Mouse (Mus musculus) embryonic facial prominence, embryonic 13.5 days (tissue): ENCODE data around the gene Cd34. TPM values are rescaled to one million over a fixed set of nuclear protein-coding genes. Genes with fewer than 3 reads are reported as not detected.

Experiments
- ATAC-seq: fragments of 200-750 bp; cut with Nextera tagmentation; 2 replicates; pipeline ENCODE4 v1.8.0; 2017; ENCODE audit warnings: low read depth; ENCODE audit not compliant: insufficient number of reproducible peaks, insufficient read depth, low FRiP score, low TSS enrichment
- H3K27ac ChIP-seq: fragments of 300-500 bp; sonication (generic); 2 replicates; pipeline ENCODE4 v1.5.1; 2015; ENCODE audit warnings: moderate library complexity, mild to moderate bottlenecking, inconsistent platforms
- H3K27me3 ChIP-seq: fragments of 300-500 bp; sonication (generic); 2 replicates; pipeline ENCODE4 v1.6.1; 2015; ENCODE audit warnings: mild to moderate bottlenecking, inconsistent platforms
- H3K36me3 ChIP-seq: fragments of 300-500 bp; sonication (generic); 2 replicates; pipeline ENCODE4 v1.6.1; 2015; ENCODE audit warnings: mild to moderate bottlenecking, inconsistent platforms
- H3K4me1 ChIP-seq: fragments of 300-500 bp; sonication (generic); 2 replicates; pipeline ENCODE4 v1.6.1; 2015; ENCODE audit warnings: inconsistent platforms
- H3K4me2 ChIP-seq: fragments of 300-500 bp; sonication (generic); 2 replicates; pipeline ENCODE4 v1.6.1; 2015; ENCODE audit warnings: moderate library complexity, mild to moderate bottlenecking, inconsistent platforms
- H3K4me3 ChIP-seq: fragments of 300-500 bp; sonication (generic); 2 replicates; pipeline ENCODE4 v1.5.1; 2015; ENCODE audit warnings: mild to moderate bottlenecking, inconsistent platforms
- H3K9ac ChIP-seq: fragments of 300-500 bp; sonication (generic); 2 replicates; pipeline ENCODE4 v1.6.1; 2015; ENCODE audit warnings: mild to moderate bottlenecking, inconsistent platforms
- H3K9me3 ChIP-seq: fragments of 300-500 bp; sonication (generic); 2 replicates; pipeline ENCODE4 v1.6.1; 2016; ENCODE audit warnings: inconsistent platforms
- WGBS: fragments of 180-500 bp; shearing (Covaris S2); methylation state at CpG from one replicate; pipeline ENCODE4 v1.1.7; 2015; ENCODE audit warnings: mixed read lengths; 5-methylcytosine and 5-hydroxymethylcytosine counted together
- polyA plus RNA-seq: library from polyadenylated mRNA; unstranded; fragments of >200 nt; fragmentation: Nextera tagmentation; extraction: Ambion mirVana; gene quantifications from 2 replicates; pipeline ENCODE4 v1.2.1, GENCODE M21; 2015

Gene Cd34
- polyA plus RNA-seq, 1 experiment from 2014 or later, result 62.9 TPM

DNA sequence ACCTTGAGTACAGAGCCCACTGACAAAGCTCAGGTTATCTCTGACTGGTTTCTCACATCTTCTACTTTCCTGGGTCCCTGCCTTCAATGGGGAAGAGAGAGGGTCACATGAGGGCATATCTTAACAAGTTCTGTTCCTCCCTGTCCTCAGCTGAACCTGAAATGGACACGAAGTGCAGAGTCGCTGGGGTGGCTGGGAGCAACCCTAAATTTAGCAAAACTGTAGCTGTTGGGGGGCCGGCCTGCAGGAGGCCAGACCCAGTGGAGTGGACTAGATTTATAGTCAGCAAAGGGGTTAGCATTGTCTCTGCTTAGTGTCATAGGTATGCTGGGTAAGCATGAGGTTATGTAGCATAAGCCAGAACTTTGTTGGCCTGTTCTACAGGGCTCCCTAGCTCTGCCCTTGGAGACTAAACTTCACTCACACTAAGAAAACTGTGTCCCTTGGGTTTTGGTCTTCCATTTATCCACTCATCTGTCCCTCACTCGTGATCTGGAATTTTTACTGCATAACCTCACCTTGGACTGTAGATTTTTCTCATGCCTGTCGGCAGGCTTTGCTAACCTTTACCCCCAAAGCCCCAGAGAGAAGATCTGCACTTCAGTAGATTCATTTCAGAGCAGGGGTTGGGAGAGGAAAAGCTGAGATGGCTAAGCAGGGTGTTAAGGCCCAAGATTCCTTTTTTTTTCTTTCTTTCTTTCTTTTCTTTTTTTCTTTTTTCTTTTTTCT is 54.1 kb downstream of the Cd34 start:
- H3K4me2 ChIP-seq, result no peak overlapping the region
- WGBS, result 71% methylated on average over 5 of the region's 5 CpGs
- no peaks in the 10 kb centered on the region for H3K36me3 ChIP-seq
- no peak overlapping the region for H3K4me3 ChIP-seq
- no peaks in the 10 kb centered on the region for H3K4me1 ChIP-seq
- H3K27ac ChIP-seq, result no peak overlapping the region
- H3K9ac ChIP-seq, result no peak overlapping the region
- no peaks in the 10 kb centered on the region for H3K27me3 ChIP-seq
- no peak for ATAC-seq
- no peaks in the 10 kb centered on the region for H3K9me3 ChIP-seq

DNA sequence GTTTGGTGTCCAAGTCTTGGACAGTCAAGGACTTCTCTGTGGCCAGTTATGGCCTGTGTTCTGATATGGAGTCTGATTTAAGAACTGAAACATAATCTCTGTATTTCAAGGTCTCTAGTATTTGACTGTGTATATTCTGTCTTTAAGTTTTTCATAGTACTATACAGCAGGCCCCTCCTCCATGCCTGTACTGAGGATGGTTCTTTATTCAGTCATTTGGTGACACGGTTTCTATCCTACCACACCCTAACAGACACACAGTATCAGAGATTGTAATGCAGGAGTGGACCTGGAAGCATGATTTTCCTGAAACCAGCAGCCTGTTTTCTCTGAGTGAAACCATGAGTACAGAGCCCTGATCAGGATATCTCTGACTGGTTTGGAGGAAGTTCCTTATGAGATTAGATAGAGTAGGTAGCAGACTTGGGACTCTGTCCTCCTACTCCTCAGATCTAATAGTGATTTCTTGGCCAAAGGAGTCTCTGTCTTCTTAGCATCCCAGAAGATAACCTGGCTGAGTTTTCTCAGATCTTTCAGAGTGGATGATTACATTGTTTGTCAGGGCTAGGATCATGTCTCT is 54.9 kb downstream of the Cd34 start:
- no peaks in the 10 kb centered on the region for H3K9me3 ChIP-seq
- 79% methylated on average over 1 of the region's 1 CpGs for WGBS
- no peaks in the 10 kb centered on the region for H3K36me3 ChIP-seq
- no peaks in the 10 kb centered on the region for H3K4me1 ChIP-seq
- H3K27me3 ChIP-seq, result no peaks in the 10 kb centered on the region
- no peak overlapping the region for H3K4me2 ChIP-seq
- no peak overlapping the region for H3K27ac ChIP-seq
- no peak for ATAC-seq
- no peak overlapping the region for H3K9ac ChIP-seq
- H3K4me3 ChIP-seq, result no peak overlapping the region

DNA sequence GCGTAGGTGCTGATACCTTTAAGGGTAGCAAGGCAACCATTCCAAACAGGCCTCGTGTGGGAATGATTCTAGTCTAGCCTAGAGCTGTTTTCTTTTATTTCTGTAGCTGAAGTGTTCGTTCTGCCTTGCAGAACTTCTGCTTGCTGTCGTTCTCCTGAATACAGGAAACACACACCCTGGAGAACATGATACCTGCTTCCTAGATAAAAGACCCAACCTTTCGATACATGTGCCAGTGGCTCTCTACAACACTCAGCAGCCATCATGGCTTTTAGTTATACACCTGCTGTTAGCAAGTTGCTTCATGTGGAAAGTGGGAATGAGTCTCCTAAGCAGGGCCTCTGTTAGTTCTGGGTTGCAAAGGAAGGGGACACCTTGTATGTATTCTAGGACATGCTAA is 55.6 kb downstream of the Cd34 start:
- Histone ChIP-seq H3K9ac (no peak overlapping the region), H3K4me3 (no peak overlapping the region), H3K4me2 (no peak overlapping the region), H3K9me3 (no peaks in the 10 kb centered on the region), H3K4me1 (no peaks in the 10 kb centered on the region), H3K27me3 (no peaks in the 10 kb centered on the region), H3K36me3 (no peaks in the 10 kb centered on the region), H3K27ac (no peak overlapping the region)
- 58% methylated on average over 5 of the region's 5 CpGs for WGBS
- ATAC-seq, result no peak

DNA sequence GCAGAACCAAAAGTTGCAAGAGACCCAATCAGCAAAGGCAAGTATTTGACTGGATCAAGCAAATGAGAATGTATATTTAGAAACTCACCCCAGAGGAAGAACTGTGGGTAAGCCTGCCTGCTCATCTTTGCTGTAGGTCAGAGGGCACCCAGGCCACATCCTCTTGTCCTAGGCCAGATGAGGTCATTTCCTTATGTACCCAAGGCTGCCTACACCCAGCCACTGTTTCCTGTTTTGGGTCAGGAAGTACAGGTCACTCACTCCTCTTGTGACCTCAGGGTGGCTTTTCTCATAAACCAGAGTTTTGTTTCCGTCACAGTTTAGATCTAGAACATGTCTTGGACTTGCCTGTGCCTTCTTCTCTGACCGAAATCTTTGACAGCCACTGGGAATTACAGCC is 56.6 kb downstream of the Cd34 start:
- ATAC-seq, result no peak
- no peak overlapping the region for H3K4me2 ChIP-seq
- H3K36me3 ChIP-seq, result no peaks in the 10 kb centered on the region
- H3K4me1 ChIP-seq, result no peaks in the 10 kb centered on the region
- no peak overlapping the region for H3K4me3 ChIP-seq
- H3K9ac ChIP-seq, result no peak overlapping the region
- 70% methylated on average over 2 of the region's 2 CpGs for WGBS
- H3K27me3 ChIP-seq, result no peaks in the 10 kb centered on the region
- H3K9me3 ChIP-seq, result no peaks in the 10 kb centered on the region
- no peak overlapping the region for H3K27ac ChIP-seq

DNA sequence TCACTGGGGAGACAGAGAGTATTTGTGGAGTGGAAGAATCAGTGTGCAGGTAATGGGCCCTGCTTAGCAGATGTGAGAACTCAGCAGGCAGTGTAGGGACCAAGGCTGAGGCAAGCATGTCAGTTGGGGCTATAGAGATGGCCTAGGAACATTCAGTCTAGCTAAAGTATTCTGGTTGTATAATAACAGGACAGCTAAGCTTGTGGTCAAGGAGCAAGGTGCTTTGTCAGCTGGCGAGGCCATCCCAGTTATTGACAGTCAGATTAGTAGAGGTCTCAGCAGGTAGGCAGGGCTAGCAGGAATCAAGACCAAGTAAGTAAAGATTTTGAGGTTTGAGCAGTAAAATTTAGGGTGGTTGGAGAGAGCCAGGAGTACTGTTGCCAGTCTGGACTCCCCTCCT is 59.8 kb downstream of the Cd34 start:
- Histone ChIP-seq H3K27me3 (no peaks in the 10 kb centered on the region), H3K36me3 (no peaks in the 10 kb centered on the region), H3K27ac (no peak overlapping the region), H3K4me2 (no peak overlapping the region), H3K9ac (no peak overlapping the region), H3K9me3 (no peaks in the 10 kb centered on the region), H3K4me1 (no peaks in the 10 kb centered on the region), H3K4me3 (no peak overlapping the region)
- WGBS, result 79% methylated on average over 1 of the region's 1 CpGs
- ATAC-seq, result no peak

DNA sequence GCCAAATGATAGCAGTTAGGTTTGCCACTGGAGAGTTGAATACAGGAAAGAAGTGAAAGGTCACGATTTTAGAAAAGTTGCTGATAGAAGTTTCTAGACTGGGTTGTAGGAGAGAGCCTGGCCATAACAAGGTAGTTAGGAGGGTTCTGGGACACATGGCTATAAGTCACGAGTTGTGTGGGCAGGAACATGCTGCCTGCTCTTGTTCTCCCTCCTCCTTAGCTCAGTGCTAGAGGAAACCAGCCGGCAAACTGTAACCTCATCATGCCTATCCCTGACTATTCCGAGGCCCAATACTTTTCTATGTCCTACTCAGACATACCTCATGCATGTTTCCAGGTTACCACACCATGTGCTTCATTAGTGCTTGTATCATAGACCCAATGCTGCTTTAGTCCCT is 64.7 kb downstream of the Cd34 start:
- Histone ChIP-seq H3K36me3 (no peaks in the 10 kb centered on the region), H3K4me2 (no peak overlapping the region), H3K4me1 (no peaks in the 10 kb centered on the region), H3K9me3 (no peaks in the 10 kb centered on the region), H3K9ac (no peak overlapping the region), H3K27me3 (no peaks in the 10 kb centered on the region), H3K4me3 (no peak overlapping the region), H3K27ac (no peak overlapping the region)
- no peak for ATAC-seq
- 87% methylated on average over 4 of the region's 4 CpGs for WGBS

DNA sequence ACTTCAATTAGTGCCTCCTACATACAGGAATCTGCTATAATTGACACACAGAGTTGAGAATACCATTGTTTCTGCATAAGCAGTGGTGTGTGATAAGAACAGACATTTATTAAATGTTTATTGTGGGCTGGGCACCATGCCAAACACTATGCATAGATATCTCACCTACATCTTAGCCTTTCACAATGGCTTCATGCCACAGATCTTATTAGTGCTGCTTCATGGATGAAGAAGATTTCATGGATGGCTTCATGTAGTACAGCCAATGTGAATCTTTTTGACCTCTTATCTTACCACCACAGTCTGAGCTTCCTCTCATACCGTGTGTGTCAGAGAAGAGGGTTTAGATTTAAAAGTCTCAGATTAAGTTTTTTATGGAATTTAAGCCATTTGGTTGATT is 65.6 kb downstream of the Cd34 start:
- WGBS, result 76% methylated on average over 1 of the region's 1 CpGs
- Histone ChIP-seq H3K9me3 (no peaks in the 10 kb centered on the region), H3K27me3 (no peaks in the 10 kb centered on the region), H3K4me3 (no peak overlapping the region), H3K27ac (no peak overlapping the region), H3K36me3 (no peaks in the 10 kb centered on the region), H3K4me2 (no peak overlapping the region), H3K9ac (no peak overlapping the region), H3K4me1 (no peaks in the 10 kb centered on the region)
- no peak for ATAC-seq

DNA sequence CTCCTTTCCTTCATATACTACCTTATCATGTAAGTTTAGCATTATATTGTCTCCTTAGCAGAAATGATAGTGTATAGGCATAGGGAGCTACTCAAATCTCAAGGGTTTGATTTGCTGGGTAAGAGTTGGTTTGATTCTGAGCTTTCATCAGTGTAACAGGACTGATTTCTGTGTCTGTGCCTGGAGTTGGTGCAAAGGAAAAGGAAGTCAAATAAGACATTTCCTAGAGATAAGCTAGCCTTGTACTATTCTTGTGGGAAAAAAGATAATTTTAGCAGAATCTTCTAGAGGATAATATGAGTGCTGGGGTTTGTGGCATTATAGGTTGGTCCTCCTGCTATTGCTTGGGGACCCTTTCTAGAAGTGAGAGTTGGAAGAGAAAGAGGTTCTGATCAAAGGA is 67.6 kb downstream of the Cd34 start:
- Histone ChIP-seq H3K27ac (no peak overlapping the region), H3K4me1 (no peaks in the 10 kb centered on the region), H3K27me3 (no peaks in the 10 kb centered on the region), H3K9ac (no peak overlapping the region), H3K4me3 (no peak overlapping the region), H3K9me3 (no peaks in the 10 kb centered on the region), H3K36me3 (no peaks in the 10 kb centered on the region), H3K4me2 (no peak overlapping the region)
- no peak for ATAC-seq

Other genes starting within 250 kb of the Cd34 start
- gene Cd46, start 153.4 kb downstream of the Cd34 start, polyA plus RNA-seq, result 1.1 and 1.2 TPM in 2 replicates
- gene Cr1l, start 192.8 kb downstream of the Cd34 start, polyA plus RNA-seq, result 58.7 and 60.1 TPM in 2 replicates
- gene Cr2, start 237.9 kb downstream of the Cd34 start, polyA plus RNA-seq, result 0.28 and 0.80 TPM in 2 replicates